Mouse (Mus musculus): ENCODE results near the gene Hipk2. TPM values are rescaled to one million over a fixed set of nuclear protein-coding genes. Genes with fewer than 3 reads are reported as not detected.

Gene Hipk2
- total and polyA plus RNA-seq, 3 experiments = 3.9 to 85.1 (median 14.1) TPM

DNA sequence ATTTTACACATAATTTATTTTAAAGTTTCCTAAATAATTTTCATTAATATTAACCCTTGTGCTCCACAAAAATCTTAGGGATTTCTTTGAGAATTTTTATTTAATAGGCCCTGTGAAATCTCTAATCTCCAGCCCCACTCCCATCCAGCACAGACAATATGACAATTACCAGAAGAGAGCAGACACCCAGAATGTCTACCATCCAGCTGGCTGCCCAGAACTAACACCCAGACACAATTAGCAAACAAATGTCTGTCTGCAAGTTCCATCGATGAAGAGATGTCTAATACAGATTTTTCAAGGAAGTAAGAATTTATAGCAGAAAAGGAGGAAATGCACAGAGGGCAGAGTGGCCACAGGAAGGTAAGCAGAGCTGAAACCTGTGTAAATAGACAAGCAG is 74.7 kb downstream of the Hipk2 start:
- Histone ChIP-seq H3K4me3 (ENCODE audit: control insufficient read depth in 1 of 2, insufficient read depth in 1 of 2, low read depth in 2 of 2, low read length in 2 of 2) (no peak overlapping the region), H3K4me1 (ENCODE audit: control insufficient read depth in 1 of 2, insufficient read depth in 2 of 2, low read length in 2 of 2) (peaks cover 0 to under 1% of the 10 kb centered on the region in 2 experiments; a peak in 1 of 4 replicates), H3K27me3 (ENCODE audit: control insufficient read depth in 1 of 2, insufficient read depth in 2 of 2, low read length in 2 of 2) (no peaks in the 10 kb centered on the region), H3K36me3 (ENCODE audit: control insufficient read depth in 1 of 2, insufficient read depth in 2 of 2, low read length in 2 of 2) (peaks cover 0 to 2% of the 10 kb centered on the region in 2 experiments; a peak in 1 of 4 replicates), H3K79me2 (ENCODE audit: control insufficient read depth, insufficient read depth, low read length, poor library complexity) (no peaks in the 10 kb centered on the region), H3K27ac (ENCODE audit: control insufficient read depth, low read depth, low read length) (no peak overlapping the region), H3K9me3 (replicated peaks; ENCODE audit: insufficient read depth, low read length) (no peaks in the 10 kb centered on the region), H3K9ac (ENCODE audit: control insufficient read depth, low read depth, low read length, poor library complexity, severe bottlenecking) (no peak overlapping the region)
- DNase-seq (ENCODE audit: low read depth, low spot score) = no peak
- no peak for TF ChIP-seq CTCF (IDR thresholded peaks at IDR 0.05 in 2 of 3, conservative IDR thresholded peaks at IDR 0.05 in 1 of 3; ENCODE audit: control insufficient read depth in 1 of 3, insufficient read depth in 1 of 3, low read depth in 2 of 3, low read length in 3 of 3, poor library complexity in 1 of 3, severe bottlenecking in 1 of 3)
- TF ChIP-seq RAD21 (IDR thresholded peaks at IDR 0.05; ENCODE audit: low read depth, low read length) = no peak
- TF ChIP-seq MXI1 (IDR thresholded peaks at IDR 0.05; ENCODE audit: low read depth, low read length) = no peak
- TF ChIP-seq JUND (IDR thresholded peaks at IDR 0.05; ENCODE audit: low read depth, low read length) = no peak
- TF ChIP-seq NELFE (IDR thresholded peaks at IDR 0.05; ENCODE audit: low read depth, low read length) = no peak
- no peak for TF ChIP-seq TCF12 (IDR thresholded peaks at IDR 0.05; ENCODE audit: low read depth, low read length)
- no peak for TF ChIP-seq ELF1 (IDR thresholded peaks at IDR 0.05; ENCODE audit: low read depth, low read length)
- TF ChIP-seq TAL1 (IDR thresholded peaks at IDR 0.05; ENCODE audit: low read length) = no peak
- TF ChIP-seq MAZ (IDR thresholded peaks at IDR 0.05; ENCODE audit: low read depth, low read length) = no peak
- no peak for TF ChIP-seq MYC (IDR thresholded peaks at IDR 0.05; ENCODE audit: low read depth, low read length)
- no peak for TF ChIP-seq MAX (IDR thresholded peaks at IDR 0.05; ENCODE audit: low read length)
- TF ChIP-seq ZNF384 (IDR thresholded peaks at IDR 0.05; ENCODE audit: low read depth, low read length) = no peak
- no peak for TF ChIP-seq POLR2AphosphoS5 (IDR thresholded peaks at IDR 0.05; ENCODE audit: borderline replicate concordance, low read depth, low read length)
- no peak for TF ChIP-seq SIN3A (IDR thresholded peaks at IDR 0.05; ENCODE audit: low read length)
- no peak for TF ChIP-seq SMC3 (IDR thresholded peaks at IDR 0.05; ENCODE audit: low read depth, low read length)
- no peak for TF ChIP-seq ZKSCAN1 (IDR thresholded peaks at IDR 0.05; ENCODE audit: low read depth, low read length)
- TF ChIP-seq USF2 (IDR thresholded peaks at IDR 0.05; ENCODE audit: borderline replicate concordance in 1 of 2, insufficient read depth in 1 of 2, low read depth in 1 of 2, low read length in 2 of 2) = no peak
- no peak for TF ChIP-seq UBTF (IDR thresholded peaks at IDR 0.05; ENCODE audit: borderline replicate concordance, insufficient read depth, low read depth, low read length)

DNA sequence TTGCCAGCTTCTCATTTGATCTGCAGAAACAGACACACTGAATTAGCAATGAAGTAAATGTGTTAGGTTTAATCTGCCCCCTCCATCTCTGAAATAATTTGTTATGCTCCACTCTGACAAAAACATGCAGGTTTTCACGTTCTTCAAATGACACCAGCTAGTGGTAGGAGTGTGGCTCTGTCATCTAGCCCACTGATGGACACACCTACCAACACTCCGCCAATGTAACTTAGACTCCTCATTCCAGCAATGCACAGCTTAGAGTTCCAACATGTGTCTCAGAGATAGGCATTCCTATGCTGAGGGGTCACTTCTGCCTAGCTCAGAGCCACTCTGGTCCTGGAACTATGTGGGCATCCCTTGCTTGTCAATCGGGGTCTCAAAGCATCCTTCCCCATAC is 78.4 kb downstream of the Hipk2 start:
- no peak for DNase-seq (ENCODE audit: low read depth, low spot score)
- Histone ChIP-seq H3K4me3 (ENCODE audit: control insufficient read depth in 1 of 2, insufficient read depth in 1 of 2, low read depth in 2 of 2, low read length in 2 of 2) (no peak overlapping the region), H3K9ac (ENCODE audit: control insufficient read depth, low read depth, low read length, poor library complexity, severe bottlenecking) (no peak overlapping the region), H3K36me3 (ENCODE audit: control insufficient read depth in 1 of 2, insufficient read depth in 2 of 2, low read length in 2 of 2) (peaks cover 0 to 13% of the 10 kb centered on the region in 2 experiments; a peak in 2 of 4 replicates), H3K27me3 (ENCODE audit: control insufficient read depth in 1 of 2, insufficient read depth in 2 of 2, low read length in 2 of 2) (no peaks in the 10 kb centered on the region), H3K27ac (ENCODE audit: control insufficient read depth, low read depth, low read length) (no peak overlapping the region), H3K9me3 (replicated peaks; ENCODE audit: insufficient read depth, low read length) (no peaks in the 10 kb centered on the region), H3K79me2 (ENCODE audit: control insufficient read depth, insufficient read depth, low read length, poor library complexity) (no peaks in the 10 kb centered on the region), H3K4me1 (ENCODE audit: control insufficient read depth in 1 of 2, insufficient read depth in 2 of 2, low read length in 2 of 2) (peaks cover 11 to 14% of the 10 kb centered on the region in 2 experiments)
- TF ChIP-seq RCOR1 (IDR thresholded peaks at IDR 0.05; ENCODE audit: low read depth, low read length) = no peak
